Mouse (Mus musculus) lung, embryonic 16.5 days (tissue): Measurements from ENCODE around the gene Ddx1. TPM values are rescaled to one million over a fixed set of nuclear protein-coding genes. Genes with fewer than 3 reads are reported as not detected.

Experiments
- ATAC-seq: fragments of 200-750 bp; cut with Nextera tagmentation; 2 replicates; pipeline ENCODE4 v1.8.0; 2017; ENCODE audit warnings: low read depth, mild to moderate bottlenecking, moderate library complexity
- H3K27ac ChIP-seq: fragments of 300-500 bp; sonication (generic); 2 replicates; pipeline ENCODE4 v1.5.1; 2014; ENCODE audit warnings: mild to moderate bottlenecking, control low read depth, low read length
- H3K27me3 ChIP-seq: fragments of 300-500 bp; sonication (generic); 2 replicates; pipeline ENCODE4 v1.6.1; 2014; ENCODE audit warnings: low read depth, low read length, mixed read lengths; ENCODE audit not compliant: control insufficient read depth, insufficient read depth
- H3K36me3 ChIP-seq: fragments of 300-500 bp; sonication (generic); 2 replicates; pipeline ENCODE4 v1.6.1; 2014; ENCODE audit warnings: low read length; ENCODE audit not compliant: control insufficient read depth, insufficient read depth
- H3K4me1 ChIP-seq: fragments of 300-500 bp; sonication (generic); replicated peaks from 2 replicates; pipeline ENCODE4 v1.6.1; 2014; ENCODE audit warnings: low read length, mixed read lengths; ENCODE audit not compliant: control insufficient read depth, insufficient read depth
- H3K4me2 ChIP-seq: fragments of 300-500 bp; sonication (generic); 2 replicates; pipeline ENCODE4 v1.6.1; 2014; ENCODE audit warnings: low read depth, low read length, control low read depth
- H3K4me3 ChIP-seq: fragments of 300-500 bp; sonication (generic); 2 replicates; pipeline ENCODE4 v1.5.1; 2014; ENCODE audit warnings: mild to moderate bottlenecking, low read length, control low read depth
- H3K9ac ChIP-seq: fragments of 300-500 bp; sonication (generic); 2 replicates; pipeline ENCODE4 v1.6.1; 2014; ENCODE audit warnings: low read length, control low read depth
- H3K9me3 ChIP-seq: fragments of 300-500 bp; sonication (generic); 2 replicates; pipeline ENCODE4 v1.6.1; 2016; ENCODE audit warnings: low read length; ENCODE audit not compliant: control insufficient read depth
- WGBS: fragments of 180-500 bp; shearing (Covaris S2); extraction: QIAGEN DNeasy Blood & Tissue Kit; methylation state at CpG from one replicate; pipeline ENCODE4 v1.1.7; 2014; 5-methylcytosine and 5-hydroxymethylcytosine counted together
- polyA plus RNA-seq: library from polyadenylated mRNA; unstranded; fragments of >200 nt; fragmentation: Nextera tagmentation; extraction: Ambion mirVana; gene quantifications from 2 replicates; pipeline ENCODE4 v1.2.1, GENCODE M21; 2015

Gene Ddx1
- polyA plus RNA-seq, 1 experiment from 2014 or later = 131 TPM

DNA sequence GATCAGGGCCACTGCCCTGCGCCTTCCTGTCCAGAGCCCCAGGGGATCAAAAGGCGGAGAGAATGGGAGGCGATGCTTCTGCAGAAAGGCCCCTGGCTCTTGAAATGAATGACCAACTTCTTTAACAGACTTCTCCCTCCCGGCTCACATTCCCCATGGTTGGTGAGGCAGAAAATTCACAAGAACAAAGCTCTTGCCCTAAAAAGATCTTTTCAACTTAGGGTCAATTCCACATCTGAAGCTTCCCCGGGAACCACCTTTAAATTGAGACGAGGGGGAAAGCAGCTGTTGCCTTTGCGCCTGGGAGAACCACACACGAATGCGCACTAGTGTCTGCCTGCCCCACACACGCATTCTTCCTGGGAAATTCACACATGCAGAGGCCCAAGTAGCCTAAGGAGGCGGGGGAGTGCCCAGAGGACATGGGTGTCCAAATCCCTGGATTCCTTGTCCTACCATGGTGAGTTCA is 40.0 kb downstream of the Ddx1 start:
- H3K9me3 ChIP-seq = 0 out of 2 replicates have a peak, but pooled peaks cover 2% of the 10 kb centered on the region
- H3K4me1 ChIP-seq = peaks cover 7% of the 10 kb centered on the region
- H3K4me3 ChIP-seq = no peak overlapping the region
- no peak overlapping the region for H3K9ac ChIP-seq
- no peak overlapping the region for H3K4me2 ChIP-seq
- 78% methylated on average over 11 of the region's 11 CpGs for WGBS
- H3K36me3 ChIP-seq = no peaks in the 10 kb centered on the region
- ATAC-seq = no peak
- no peaks in the 10 kb centered on the region for H3K27me3 ChIP-seq
- H3K27ac ChIP-seq = no peak overlapping the region

DNA sequence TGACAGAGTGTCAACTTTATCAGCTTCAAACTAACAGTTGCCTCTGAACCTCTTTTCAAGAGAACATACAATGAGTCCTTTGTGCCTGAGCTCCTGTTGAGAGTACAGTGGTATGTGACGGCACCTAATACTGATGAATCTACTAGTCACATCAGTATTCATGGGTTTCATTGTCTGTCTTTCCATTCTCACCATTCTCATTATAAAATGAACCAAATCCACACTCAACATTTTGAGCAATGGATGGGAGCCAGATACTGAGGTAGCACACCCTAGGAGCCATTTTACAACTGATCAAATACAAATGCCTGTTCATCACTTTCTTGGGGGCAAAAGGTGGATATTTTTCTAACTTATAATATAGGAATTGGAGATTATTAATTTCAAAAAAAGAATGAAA is 40.5 kb downstream of the Ddx1 start:
- WGBS = 90% methylated on average over 1 of the region's 1 CpGs
- ATAC-seq = no peak
- Histone ChIP-seq H3K4me1 (peaks cover 7% of the 10 kb centered on the region), H3K9ac (no peak overlapping the region), H3K27ac (no peak overlapping the region), H3K4me2 (no peak overlapping the region), H3K27me3 (no peaks in the 10 kb centered on the region), H3K36me3 (no peaks in the 10 kb centered on the region), H3K4me3 (no peak overlapping the region), H3K9me3 (0 out of 2 replicates have a peak, but pooled peaks cover 2% of the 10 kb centered on the region)

DNA sequence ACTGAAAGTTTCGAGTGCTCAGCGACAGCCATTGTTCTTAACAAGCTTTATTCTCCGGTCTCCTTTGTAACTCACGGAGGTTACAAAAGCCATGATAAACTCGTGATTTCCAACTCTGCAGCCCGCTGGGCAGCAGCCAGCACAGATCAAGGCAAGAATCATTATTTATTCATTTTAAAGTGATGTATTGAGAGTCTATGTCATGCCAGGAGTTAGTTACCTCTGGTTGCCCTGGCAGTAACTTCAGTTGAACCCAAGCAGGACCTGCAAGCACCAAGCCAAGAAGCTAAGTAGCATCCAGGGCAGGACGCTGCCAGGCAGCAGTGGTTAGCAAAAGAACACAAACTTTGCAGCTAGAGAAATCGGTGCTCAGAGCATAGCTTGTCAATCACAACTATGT is 41.9 kb downstream of the Ddx1 start:
- H3K36me3 ChIP-seq = no peaks in the 10 kb centered on the region
- ATAC-seq = no peak
- H3K27ac ChIP-seq = no peak overlapping the region
- H3K4me1 ChIP-seq = peaks cover 5% of the 10 kb centered on the region
- no peak overlapping the region for H3K4me2 ChIP-seq
- H3K27me3 ChIP-seq = no peaks in the 10 kb centered on the region
- H3K4me3 ChIP-seq = no peak overlapping the region
- WGBS = 51% methylated on average over 8 of the region's 8 CpGs
- no peak overlapping the region for H3K9ac ChIP-seq
- H3K9me3 ChIP-seq = 0 out of 2 replicates have a peak, but pooled peaks cover 2% of the 10 kb centered on the region

DNA sequence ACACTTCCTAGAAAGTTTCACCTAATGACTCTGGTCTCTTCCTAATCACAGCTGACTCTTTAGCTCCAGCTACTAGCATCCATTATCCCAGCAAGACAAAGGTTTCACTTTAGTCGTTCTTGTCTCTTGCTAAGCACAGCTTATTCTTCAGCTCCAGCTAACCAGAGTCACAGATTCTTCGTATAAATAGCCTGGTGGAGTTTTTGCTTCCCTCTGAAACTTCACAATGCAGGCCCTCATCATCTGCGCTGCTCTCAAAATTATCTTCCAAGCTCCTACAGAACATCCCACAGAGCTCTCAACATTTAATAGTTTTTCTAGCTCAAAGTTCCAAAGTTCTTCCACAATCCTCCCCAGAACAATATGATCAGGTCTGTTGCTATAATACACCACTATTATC is 43.3 kb downstream of the Ddx1 start:
- no peaks in the 10 kb centered on the region for H3K36me3 ChIP-seq
- H3K9ac ChIP-seq = no peak overlapping the region
- 81% methylated on average over 3 of the region's 3 CpGs for WGBS
- no peak for ATAC-seq
- H3K27me3 ChIP-seq = no peaks in the 10 kb centered on the region
- no peak overlapping the region for H3K4me2 ChIP-seq
- no peak overlapping the region for H3K27ac ChIP-seq
- no peak overlapping the region for H3K4me3 ChIP-seq
- H3K4me1 ChIP-seq = no peaks in the 10 kb centered on the region
- 0 out of 2 replicates have a peak, but pooled peaks cover 2% of the 10 kb centered on the region for H3K9me3 ChIP-seq

DNA sequence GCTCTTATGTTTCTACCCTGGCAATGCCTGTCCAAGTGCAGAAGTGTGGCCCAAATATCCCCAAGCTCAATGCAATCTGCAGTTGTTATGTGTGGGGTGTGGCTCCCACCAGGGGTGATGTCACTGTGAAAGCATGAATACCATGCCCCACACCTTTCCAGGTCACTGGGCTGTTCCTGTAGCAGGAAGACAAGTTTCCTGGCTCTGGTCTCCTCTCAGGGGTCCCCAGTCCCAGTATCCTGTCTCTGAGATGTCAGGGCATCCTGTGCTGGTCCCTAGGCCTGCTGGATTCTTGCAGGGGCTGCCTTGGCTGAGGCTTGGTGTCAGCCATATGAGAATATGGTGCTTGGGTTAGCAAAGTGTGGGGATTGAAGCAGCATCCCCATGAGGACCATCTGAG is 46.7 kb downstream of the Ddx1 start:
- Histone ChIP-seq H3K27me3 (no peaks in the 10 kb centered on the region), H3K27ac (no peak overlapping the region), H3K4me1 (no peaks in the 10 kb centered on the region), H3K9ac (no peak overlapping the region), H3K4me3 (no peak overlapping the region), H3K36me3 (no peaks in the 10 kb centered on the region), H3K4me2 (no peak overlapping the region), H3K9me3 (no peaks in the 10 kb centered on the region)
- no peak for ATAC-seq

DNA sequence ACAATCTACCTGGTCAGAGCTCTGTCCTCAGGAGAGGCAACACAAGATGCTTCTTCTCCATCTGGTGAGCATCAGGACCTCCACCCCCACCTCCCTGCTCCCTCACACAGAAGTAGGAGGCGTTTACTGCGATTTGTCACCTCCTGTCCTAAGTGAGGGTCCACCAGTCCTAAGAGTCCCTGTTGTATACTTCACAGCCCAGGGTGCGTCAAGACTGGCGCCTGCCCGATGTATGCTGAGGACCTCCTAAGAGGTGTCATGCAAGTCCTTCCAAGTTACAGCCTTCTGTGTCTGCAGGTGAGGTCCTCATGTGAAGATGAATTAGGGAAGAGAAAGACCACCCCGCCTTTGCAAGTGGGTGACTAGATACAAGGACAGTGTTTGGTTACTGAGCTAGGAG is 48.4 kb downstream of the Ddx1 start:
- H3K4me3 ChIP-seq = no peak overlapping the region
- WGBS = 72% methylated on average over 6 of the region's 6 CpGs
- H3K9ac ChIP-seq = no peak overlapping the region
- H3K36me3 ChIP-seq = no peaks in the 10 kb centered on the region
- no peaks in the 10 kb centered on the region for H3K27me3 ChIP-seq
- ATAC-seq = no peak
- no peaks in the 10 kb centered on the region for H3K4me1 ChIP-seq
- no peak overlapping the region for H3K27ac ChIP-seq
- no peak overlapping the region for H3K4me2 ChIP-seq
- H3K9me3 ChIP-seq = no peaks in the 10 kb centered on the region

DNA sequence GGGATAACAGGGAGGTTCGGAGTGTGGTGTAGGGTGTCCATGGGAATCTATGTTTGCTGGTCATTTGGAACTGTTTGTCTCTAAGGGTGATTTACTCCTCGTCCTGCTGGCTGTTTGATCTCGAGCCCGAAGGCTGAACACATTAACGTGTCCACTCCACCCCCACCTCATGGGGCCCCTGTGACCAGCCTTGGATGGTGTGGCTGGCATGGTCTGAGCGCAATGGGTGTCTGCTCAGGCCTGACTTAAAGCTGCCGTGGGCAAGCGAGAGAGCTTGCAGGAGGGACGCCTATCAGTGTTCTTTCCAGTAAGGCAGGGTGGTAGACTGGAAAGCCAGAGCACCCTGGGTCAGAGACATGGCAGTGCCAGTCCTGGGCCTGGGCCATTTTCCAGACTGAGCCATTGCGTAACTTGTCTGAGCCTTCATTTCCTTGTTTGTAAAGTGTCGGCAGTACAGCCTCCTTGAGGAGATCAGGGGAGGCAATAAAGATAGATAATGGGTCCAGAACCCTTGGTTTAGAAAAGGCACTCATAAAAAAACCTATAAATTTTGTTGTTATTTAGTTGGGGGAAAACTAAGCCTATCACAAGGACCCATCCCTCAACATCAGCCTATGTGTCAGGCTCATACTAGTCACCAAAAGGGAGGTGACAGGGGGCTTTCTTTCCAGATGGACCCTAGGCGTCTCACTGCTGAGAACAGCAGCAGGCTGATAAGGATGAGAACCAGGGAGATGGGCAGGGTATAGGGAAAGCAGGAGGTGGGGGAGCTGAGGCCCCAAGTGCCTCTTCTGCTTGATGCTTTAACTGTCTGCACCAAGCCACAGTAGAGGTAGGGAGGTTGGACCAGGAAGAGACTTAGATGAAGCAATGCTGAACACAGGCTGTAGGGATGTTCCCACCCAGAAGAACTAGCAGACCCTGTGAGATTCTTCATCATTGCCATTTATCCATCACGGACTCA is 49.4 kb downstream of the Ddx1 start:
- ATAC-seq = no peak
- Histone ChIP-seq H3K4me2 (no peak overlapping the region), H3K4me3 (no peak overlapping the region), H3K4me1 (no peaks in the 10 kb centered on the region), H3K9me3 (no peaks in the 10 kb centered on the region), H3K27ac (no peak overlapping the region), H3K36me3 (no peaks in the 10 kb centered on the region), H3K27me3 (no peaks in the 10 kb centered on the region), H3K9ac (no peak overlapping the region)
- 73% methylated on average over 13 of the region's 13 CpGs for WGBS

DNA sequence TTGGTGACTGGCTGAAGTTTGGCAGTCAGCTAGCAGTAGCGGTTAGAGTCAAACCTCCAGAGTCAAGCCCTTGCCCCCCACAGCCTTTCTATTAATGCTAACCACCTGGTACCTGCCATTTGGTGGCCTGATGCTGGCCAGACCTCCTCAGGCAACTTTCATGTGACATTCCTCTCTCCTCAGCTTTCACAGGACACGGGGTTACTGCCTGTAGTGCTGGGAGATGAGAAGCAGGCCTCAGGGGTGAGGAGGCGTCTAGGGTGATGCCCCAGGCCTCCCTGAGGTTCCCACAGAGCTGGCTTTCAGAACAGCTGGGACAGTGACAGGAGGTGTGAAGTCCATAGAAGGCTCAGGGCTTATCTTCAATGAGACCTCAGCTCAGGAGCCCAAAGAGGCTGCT is 50.9 kb downstream of the Ddx1 start:
- H3K27me3 ChIP-seq = no peaks in the 10 kb centered on the region
- WGBS = 61% methylated on average over 3 of the region's 3 CpGs
- H3K9me3 ChIP-seq = no peaks in the 10 kb centered on the region
- no peak overlapping the region for H3K9ac ChIP-seq
- H3K27ac ChIP-seq = no peak overlapping the region
- no peak overlapping the region for H3K4me2 ChIP-seq
- no peak for ATAC-seq
- no peaks in the 10 kb centered on the region for H3K4me1 ChIP-seq
- H3K36me3 ChIP-seq = no peaks in the 10 kb centered on the region
- no peak overlapping the region for H3K4me3 ChIP-seq

DNA sequence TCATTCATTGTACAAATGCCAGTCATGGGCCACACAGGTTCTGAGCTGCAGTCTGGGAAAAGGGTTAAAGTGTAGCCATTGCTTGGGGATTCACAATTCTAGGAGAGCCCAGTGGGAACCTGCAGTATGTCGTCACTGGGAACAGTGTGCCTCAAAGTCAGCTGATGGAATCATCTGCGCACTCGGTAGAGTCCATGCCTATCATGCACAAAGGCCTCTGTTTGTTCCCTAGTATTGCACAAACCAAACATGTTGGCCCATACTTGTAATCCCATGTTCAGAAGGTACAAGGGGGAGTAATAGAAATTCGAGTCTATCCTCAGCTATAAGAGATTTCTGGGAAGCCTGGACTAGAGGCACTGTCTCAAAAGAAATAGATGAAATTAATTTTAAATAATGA is 52.9 kb downstream of the Ddx1 start:
- H3K4me2 ChIP-seq = no peak overlapping the region
- H3K4me3 ChIP-seq = no peak overlapping the region
- H3K9ac ChIP-seq = no peak overlapping the region
- no peaks in the 10 kb centered on the region for H3K36me3 ChIP-seq
- 75% methylated on average over 4 of the region's 4 CpGs for WGBS
- no peak overlapping the region for H3K27ac ChIP-seq
- no peaks in the 10 kb centered on the region for H3K27me3 ChIP-seq
- H3K9me3 ChIP-seq = no peaks in the 10 kb centered on the region
- ATAC-seq = no peak
- H3K4me1 ChIP-seq = no peaks in the 10 kb centered on the region
